Mouse (Mus musculus) thymus, postnatal 14 days (tissue): ENCODE measurements at regions not wholly inside any gene's neighbourhood (a gene's known extent, or its start where the extent isn't known, plus 50 kb on each side); places are given as distances from the start of the nearest gene placed in this dataset.

Source experiments
- DNase-seq: peaks from one replicate; pipeline ENCODE4 v3.0.0; 2021

GRCm38 (mm10) chr4:11903861-11904260 lies 77.2 kb downstream of the Gm10604 start:
- no peak for DNase-seq

GRCm38 (mm10) chr4:11903401-11903800 lies 77.7 kb downstream of the Gm10604 start:
- DNase-seq: no peak

DNA sequence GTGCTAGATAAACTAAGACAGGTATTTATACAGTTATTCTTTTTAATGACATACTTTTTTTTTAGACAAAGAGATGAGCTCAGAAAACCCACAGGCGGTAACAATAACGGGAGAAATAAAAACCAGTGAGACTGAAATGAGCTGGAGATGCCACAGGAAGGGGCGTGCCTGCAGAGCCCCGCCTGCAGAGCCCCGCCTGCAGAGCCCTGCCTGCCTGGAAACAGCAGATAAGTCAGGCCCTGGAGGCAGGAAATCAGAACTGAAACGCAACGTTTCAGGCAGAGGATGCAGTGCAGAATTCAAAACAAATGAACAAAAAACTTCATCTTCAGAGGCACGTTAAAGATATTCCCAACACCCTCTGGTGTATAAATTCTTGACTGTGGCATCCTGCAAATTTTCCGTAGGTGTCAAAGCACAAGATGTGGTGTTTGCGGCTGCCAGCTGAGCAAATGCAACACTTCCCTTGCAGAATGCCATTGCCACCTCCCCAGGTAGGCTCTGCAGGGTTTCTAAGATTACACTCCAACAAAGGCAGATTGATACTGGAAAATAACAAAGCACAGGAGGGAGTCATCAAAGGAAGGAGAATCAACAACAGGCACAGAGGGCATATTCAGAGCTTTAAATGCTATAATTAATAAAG lies 81.0 kb downstream of the Gm10604 start:
- DNase-seq: peak; percentile 13

DNA sequence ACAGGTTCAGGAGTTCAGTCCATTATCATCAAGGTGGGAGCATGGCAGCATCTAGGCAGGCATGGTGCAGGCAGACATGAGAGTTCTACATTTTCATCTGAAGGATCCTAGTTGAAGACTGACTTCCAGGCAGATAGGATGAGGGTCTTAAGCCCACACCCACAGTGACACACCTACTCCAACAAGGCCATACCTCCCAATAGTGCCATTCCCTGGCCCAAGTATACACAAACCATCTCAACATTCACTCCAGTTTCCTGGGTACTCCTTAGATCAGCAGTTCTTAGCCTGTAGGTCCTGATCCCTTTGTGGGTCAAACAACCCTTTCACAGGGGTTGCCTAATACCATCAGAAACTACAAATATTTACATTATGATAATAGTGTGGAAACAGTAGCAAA lies 83.8 kb downstream of the Gm10604 start:
- DNase-seq: no peak

DNA sequence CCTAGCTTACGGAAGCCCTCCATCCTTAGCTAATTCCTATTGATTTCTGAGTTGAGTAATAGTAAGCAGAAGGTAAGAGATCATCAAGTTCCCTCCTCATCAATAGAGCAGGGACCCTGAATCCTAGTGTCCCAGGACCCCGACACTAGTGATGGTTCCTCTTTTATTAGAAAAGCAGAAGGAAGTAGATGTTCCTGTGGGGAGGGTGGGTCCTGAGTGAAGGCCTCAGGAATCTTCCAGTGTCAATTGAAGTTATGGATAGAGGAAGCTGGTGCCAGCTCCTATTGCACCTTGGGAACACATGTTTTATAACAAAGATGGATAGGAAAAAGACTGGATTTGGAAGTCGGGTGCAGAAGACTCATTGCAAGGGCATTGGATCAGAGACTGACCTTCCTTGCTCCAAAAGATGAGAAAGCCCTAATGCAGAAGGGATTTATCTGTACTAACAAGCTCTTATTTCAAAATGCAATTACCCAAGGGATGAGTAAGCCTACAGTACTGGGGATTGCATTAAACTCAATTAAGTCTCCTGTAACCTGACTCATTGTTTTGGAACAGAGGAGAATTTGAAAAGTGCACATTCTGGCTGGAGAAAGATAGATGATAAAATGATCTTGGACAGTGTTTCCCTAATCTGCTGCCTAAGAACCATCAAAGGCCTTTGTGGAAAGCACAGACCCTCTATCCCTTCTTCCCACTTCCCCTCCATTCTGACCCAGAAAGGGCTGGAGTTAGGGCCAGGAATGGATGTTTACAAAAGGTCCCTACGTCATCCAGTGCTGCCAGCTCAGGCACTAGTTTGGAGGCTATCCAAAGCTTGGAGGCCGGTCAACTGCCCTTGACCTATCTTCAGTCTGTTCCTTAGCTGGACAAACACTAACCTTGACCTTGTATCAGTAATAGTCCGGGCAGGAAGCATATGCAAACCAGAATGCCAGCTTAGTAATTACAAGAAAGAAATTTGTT lies 84.9 kb downstream of the Gm10604 start:
- no peak for DNase-seq

DNA sequence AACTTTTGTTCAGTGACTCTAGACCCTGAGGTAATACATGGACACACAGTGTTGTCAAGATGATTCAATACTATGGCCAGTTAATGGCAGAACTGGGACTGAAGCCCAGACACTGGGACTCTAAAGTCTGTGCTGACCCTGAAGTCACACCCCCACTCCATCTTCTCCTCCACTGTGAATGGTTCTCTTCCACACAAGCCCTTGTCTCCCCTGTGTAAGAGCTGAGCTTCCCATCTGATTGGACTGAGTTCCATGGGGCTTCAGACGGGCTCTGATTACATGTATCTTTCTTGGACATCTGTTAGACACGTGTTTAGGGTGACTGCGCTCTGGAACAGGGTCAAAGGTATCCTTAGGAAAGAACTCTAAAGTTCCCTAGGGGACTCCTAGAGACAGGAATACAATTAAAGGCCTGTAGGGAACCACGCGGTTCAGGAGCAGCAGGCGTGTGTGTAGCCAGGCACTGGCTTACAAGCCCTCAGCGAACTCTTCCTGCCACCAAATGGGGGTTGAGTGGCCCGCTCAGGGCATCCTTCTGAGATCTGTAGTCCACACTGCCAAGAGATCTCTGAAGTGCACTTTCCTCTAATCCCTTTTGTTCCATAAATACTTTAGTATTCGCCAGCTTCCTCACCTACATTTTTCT lies 87.4 kb downstream of the Gm10604 start:
- no peak for DNase-seq

DNA sequence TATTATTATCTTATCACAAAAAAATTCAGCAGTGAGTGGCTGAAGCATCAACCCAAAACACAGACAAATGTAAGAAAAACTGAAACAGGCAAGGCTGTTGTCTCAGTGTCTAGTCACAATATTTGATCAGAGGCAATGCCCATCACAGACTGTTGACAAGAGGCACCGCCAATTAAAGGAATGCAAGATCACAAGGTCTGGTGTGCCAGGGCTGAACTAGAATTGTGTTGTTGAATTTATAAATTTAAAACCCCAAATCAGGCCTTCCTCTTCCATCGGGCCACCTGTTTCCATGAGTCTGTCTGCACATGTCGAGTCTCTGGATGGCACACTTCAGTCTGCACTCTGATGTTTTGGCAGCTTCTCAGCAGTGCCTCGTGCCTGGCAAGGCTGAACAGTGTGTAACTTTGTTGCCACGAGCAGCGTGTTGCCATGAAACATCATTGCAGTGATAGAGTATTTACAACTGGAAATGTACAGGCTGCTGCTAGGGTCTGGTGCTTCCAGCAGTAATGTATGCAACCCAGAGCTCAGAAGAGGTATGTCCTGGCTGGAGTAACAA lies 91.9 kb downstream of the Gm10604 start:
- DNase-seq: no peak

DNA sequence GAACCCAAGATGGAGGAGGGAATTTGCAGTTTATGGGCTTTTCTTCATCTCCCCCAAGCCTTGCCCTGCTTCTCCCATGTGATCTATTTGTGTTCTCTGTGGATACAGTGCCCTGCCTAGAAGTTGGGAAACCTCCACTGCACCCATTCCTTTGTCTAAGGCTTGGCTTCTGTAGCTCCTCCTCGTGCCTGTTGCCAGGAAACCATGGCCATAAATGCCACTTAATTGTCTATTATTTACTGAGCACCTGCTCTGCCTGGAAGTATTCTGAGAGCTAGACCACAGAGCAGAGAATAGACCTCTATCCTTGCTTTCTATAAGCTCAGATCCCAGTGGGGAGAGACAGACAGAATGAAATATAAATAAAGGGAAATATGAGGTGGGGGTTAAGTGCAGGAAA lies 93.7 kb downstream of the Gm10604 start:
- DNase-seq: no peak

- no peak for DNase-seq
Observed at GRCm38 (mm10) chr4:11885499-11885898, 95.6 kb downstream of the Gm10604 start.

DNA sequence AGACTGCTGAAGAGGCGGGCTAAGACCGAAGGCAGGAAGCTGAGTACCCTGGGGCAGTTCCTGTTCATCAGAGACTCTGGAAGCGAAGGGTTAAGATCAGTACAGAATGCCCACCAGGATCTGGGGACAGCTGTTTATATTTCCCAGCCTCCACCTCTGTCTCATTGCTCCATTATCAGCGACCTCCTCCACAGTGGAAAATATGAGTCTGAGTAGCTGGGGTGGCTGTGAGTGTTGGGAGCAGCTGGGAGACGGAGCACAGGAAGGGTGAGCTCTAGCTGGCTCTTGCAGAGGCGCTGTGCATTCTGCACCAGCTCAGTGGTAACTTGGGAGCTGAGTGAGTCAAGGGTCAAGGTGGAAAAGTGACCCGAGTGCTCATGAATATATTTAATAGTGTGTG lies 96.2 kb downstream of the Gm10604 start:
- DNase-seq: no peak

DNA sequence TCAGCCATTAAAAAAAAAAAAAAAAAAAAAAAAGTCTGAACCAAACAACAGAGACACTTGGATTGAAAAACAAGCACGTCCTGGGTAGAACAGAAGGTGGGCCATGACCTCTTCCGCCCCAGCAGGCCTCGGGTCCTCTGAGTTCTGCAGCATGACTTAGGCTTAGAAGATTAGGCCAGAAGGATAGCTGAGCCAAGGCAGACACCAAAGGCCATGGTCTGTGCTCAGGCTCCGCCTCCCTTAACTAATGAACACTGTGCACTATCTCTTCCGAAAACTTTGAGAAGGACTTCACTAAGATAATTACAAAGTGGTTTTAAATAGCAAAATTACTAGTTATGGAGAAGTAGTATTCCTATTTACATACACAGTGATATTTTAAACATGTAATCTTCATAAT lies 97.8 kb downstream of the Gm10604 start:
- no peak for DNase-seq

GRCm38 (mm10) chr4:11882666-11883065 lies 98.4 kb downstream of the Gm10604 start:
- no peak for DNase-seq

DNA sequence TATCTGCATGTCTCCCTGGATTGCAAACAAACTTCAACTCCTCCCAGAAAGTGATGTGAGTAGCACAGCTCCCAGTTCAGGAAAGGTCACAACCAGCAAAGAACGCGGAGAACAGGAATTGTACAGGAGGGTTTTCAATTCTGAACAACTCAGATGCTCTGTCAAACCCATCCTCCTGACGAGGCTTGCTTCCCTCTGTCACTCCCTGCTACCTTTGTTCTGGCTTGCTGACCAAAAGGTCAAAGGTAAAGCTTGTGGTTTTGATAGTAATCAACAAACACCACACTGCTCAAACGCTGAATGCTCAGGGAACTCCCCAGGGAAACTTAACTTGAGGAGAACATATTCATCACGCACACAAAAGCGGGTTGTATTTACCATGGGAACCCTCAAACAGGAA lies 102.4 kb downstream of the Gm10604 start:
- DNase-seq: no peak

GRCm38 (mm10) chr4:11877945-11878344 lies 103.1 kb downstream of the Gm10604 start:
- no peak for DNase-seq

DNA sequence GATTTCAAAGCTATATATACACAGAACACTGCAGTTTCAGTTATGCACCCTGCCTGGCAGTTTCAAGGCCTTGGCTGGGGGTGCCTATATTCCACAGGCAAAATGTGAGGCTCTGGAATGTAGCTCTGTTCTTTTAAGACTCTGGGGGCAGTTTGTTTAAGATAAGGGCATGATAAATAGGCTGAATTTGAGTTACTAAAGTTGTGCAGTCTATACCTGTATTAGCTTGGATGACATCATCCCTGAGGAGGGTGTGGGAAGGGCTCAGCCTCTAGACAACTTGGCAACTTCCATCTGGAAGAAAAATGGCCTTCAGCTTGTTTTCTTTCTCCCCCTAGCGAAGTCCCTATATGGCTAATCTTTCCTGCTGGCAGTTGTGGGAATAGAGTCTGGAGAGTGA lies 105.1 kb downstream of the Gm10604 start:
- no peak for DNase-seq

DNA sequence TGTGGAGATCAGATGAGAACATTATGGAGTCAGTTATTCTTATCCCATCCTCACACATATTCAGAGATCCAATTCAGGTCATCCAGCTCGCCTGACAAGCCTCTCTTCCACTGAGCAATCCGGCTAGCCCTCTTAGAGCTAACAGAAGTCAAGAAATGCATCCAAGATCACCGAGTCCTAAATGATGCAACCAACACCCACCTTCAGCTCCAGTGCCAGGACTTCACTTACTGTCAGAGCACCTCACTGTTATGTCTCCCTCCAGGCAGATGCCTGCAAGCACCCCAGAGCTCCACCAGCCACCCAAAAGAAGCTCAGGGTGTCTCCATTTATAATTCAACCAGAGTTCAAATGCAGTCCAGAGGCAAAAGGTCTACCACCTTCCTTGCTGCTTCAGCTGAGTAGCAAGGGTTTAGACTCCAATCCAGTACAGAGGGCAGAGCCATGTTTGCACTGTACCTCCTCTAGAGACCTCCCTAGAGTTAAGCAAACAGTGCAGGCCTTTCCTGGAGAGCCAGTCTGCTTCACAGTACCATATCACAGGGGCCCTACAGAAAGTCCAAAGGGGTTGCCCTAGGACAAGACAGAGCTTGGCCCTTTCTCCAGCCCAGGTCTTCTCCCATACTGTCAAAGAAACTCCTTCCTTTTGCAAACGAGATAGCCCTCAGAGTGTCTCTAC lies 106.3 kb downstream of the Gm10604 start:
- no peak for DNase-seq

DNA sequence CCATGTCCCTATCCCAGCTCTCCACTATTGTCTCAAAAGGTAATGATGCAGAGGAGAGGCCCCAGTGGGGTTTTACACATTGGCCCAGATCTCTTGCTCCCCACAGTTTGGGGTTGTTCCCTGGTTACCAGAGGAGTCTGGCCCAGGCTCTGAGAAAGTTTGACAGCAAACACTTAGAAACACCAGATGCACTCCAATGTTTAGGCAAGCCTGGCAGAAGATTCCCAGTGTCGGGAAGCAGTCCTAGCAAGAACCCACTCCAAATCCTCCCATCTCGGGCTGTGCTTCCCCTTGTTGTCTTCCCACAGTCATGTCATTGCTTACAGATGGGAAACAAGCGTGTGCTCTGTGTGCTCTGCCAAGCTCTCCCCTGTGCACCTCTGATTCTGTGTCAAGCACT lies 109.0 kb downstream of the Gm10604 start:
- no peak for DNase-seq

- DNase-seq: no peak
Observed at GRCm38 (mm10) chr4:11869721-11870120, 111.3 kb downstream of the Gm10604 start.

- no peak for DNase-seq
Observed at GRCm38 (mm10) chr4:11868565-11868964, 112.5 kb downstream of the Gm10604 start.
